Mouse (Mus musculus) layer of hippocampus, adult 2 months (tissue): ENCODE data around the gene Cdkn2aip. TPM values are rescaled to one million over a fixed set of nuclear protein-coding genes. Genes with fewer than 3 reads are reported as not detected.

Experiments used
- DNase-seq, 2 experiments: peaks; one replicate each; pipeline ENCODE4 v3.0.0; 2022; ENCODE audit warnings: low spot score in 2 of 2
- H3K27ac ChIP-seq: fragments of 200-600 bp; 2 replicates; pipeline ENCODE4 v1.8.1; 2022
- H3K4me3 ChIP-seq: fragments of 200-600 bp; 2 replicates; pipeline ENCODE4 v1.8.1; 2022; ENCODE audit warnings: mild to moderate bottlenecking
- CTCF ChIP-seq: fragments of 200-600 bp; conservative IDR thresholded peaks from 2 replicates; pipeline ENCODE4 v1.8.1; 2022; ENCODE audit warnings: antibody characterized with exemption, mild to moderate bottlenecking, moderate library complexity
- total RNA-seq, 2 experiments: library from RNA; stranded (reverse); gene quantifications; 2 replicates each; pipeline ENCODE4 v1.2.3; 2021

Gene Cdkn2aip
- total RNA-seq, 2 experiments from 2014 or later, result 14.3 to 17.2 TPM

DNA sequence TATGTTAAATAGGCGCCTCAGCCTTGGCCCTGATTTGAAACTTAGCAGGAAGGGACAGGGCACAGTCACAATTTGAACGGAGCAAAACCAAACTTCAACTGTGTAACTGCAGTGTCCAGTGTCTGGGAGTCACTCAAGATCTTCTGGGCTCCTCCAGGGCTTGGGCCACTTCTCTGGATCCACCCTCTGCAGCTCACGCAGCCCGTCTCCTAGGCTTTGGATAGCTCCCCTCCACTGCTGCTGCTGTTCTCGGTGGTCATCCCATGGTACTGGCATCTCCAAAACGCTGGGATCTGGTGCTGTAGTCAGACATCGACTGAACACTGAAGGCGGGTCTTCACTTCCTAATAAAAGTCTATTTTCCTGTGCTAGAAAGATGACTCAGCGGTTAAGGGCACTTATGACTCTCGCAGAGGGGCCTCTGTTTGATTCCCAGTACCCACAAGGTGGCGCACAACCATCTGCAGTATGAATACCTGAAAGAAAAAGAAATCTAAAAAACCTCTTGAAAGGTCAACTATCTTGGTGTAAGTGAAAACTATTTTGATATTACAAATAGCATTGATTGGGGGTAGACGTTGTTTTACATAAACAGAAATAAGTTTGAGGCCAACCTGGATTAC lies 23.9 kb downstream of the Cdkn2aip start:
- no peak overlapping the region for H3K27ac ChIP-seq
- no peak overlapping the region for H3K4me3 ChIP-seq
- TF ChIP-seq CTCF, result peak; percentile 64
- no peak for DNase-seq

DNA sequence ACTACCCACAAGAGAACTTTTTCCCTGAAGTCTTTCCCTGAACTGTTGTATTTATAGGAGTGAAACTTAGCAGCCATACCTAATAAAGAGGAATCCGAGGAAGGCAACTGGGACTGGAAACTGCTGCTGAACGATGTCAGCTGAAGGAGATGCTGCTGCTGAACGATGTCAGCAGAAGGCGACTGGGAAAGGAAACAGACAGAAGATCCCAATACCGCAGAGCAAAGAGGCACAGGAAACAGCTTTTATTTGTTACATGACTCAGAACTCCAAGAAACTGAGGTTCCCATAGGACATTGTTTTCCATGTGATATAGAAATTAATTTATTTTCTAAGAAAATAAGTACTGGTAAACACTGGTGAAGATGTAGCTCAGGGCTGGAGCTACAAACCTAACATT lies 29.3 kb downstream of the Cdkn2aip start:
- TF ChIP-seq CTCF, result no peak
- peak overlapping the region; percentile 74; the same call in 1 of the 2 replicates for H3K27ac ChIP-seq
- no peak overlapping the region for H3K4me3 ChIP-seq
- no peak for DNase-seq

DNA sequence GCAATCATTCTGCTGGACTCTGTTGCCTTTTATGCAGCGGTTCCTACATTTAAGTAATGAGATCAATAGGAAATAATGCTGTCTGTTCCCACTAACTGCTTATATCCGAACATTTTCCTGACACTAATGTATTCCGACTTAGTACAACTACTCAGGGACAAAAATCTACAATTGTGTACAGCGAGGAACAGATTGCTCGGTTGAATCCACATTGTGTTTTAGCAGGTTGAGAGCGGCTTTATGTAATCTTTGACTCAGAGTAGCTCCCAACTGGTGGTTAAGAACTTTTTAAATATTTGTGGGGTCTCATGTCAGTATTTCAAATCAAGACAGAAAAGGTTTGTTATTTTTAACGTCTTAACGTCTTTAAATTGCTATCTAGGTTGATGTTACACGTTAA lies 29.7 kb downstream of the Cdkn2aip start:
- peak overlapping the region; percentile 74 for H3K27ac ChIP-seq
- no peak overlapping the region for H3K4me3 ChIP-seq
- TF ChIP-seq CTCF, result no peak
- DNase-seq, result no peak

DNA sequence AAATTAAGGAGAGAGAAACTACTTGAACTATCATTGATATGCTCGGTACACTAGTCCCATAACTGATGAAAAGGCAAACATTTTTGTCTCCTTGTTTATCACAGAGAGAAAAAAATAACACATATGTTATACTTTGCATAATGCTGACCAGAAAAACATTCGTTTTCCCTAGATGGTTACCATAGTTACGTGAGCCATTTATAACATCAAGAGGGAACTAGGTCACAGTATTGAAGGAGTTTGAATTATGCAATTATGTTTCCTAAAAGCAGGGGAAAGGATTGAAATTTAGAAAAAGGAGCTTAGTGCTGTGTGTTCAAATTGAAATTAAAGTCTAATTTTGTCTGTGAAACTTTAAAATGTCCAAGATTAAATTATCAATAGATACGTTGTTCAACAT lies 33.4 kb downstream of the Cdkn2aip start:
- no peak for TF ChIP-seq CTCF
- H3K27ac ChIP-seq, result peak overlapping the region; percentile 50
- no peak overlapping the region; the same call in 1 of the 2 replicates for H3K4me3 ChIP-seq
- no peak for DNase-seq

DNA sequence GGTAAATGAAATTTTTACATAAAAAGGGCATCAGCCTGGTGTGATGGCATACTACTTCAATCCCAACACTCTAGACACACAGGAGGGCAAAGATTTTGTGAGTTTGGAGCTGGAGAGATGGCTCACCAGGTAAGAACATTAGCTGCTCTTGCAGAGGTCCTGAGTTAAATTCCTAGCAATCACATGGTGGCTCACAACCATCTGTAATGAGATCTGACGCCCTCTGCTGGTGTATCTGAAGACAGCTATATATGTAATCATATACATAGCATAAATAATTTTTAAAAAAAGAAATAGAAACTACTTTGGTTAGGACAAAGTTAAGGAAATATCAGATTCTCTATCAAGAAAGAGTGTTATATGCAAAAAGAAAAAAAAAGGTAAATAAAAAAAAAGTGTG lies 34.1 kb downstream of the Cdkn2aip start:
- Histone ChIP-seq H3K27ac (0 out of 2 replicates have a peak overlapping the region, but pooled peaks have one; percentile 40), H3K4me3 (no peak overlapping the region)
- peak; percentile 35; the same call in 1 of the 2 replicates for TF ChIP-seq CTCF
- no peak for DNase-seq

DNA sequence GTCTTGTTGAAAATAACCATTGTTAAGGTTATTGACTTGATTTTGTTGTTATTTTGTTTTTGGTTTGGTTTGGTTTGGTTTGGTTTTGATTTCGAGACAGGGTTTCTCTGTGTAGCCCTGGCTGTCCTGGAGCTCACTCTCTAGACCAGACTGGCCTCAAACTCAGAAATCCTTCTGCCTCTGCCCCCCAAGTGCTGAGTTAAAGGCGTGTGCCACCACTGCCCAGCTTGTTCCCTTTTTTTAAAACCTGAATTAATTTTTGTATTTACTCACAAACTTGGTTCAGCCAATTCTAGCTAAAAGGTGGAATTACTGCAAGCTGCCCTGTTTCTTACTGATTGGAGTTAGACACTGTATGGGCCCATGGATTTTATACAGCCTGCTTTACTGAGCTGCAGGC lies 37.1 kb downstream of the Cdkn2aip start:
- no peak for TF ChIP-seq CTCF
- no peak overlapping the region for H3K27ac ChIP-seq

DNA sequence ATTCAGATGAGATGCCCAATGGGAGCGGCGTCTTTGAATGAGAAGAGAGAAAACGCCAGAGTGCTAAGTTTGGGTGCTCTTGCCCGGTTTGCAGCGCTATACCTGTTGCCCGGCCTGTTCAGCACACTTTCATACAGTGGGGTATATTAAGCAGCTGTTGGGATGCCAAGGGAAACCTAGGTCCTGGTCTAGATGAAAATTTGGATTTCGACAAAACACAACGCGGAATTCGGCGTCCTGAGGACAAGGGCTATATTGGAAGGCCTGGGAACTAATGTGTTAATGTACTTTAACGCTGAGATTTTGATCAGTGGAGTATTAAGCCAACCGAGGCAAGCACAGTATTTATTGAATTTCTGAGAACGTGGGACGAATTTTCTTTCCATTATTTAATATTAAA lies 37.5 kb downstream of the Cdkn2aip start:
- DNase-seq, result no peak
- no peak for TF ChIP-seq CTCF
- peak overlapping the region; percentile 98 for H3K27ac ChIP-seq
- H3K4me3 ChIP-seq, result peak overlapping the region; percentile 90

More for the DNA sequence above, 37.1 kb downstream of the Cdkn2aip start:
- no peak for DNase-seq
- peak overlapping the region; percentile 90; the same call in 1 of the 2 replicates for H3K4me3 ChIP-seq

DNA sequence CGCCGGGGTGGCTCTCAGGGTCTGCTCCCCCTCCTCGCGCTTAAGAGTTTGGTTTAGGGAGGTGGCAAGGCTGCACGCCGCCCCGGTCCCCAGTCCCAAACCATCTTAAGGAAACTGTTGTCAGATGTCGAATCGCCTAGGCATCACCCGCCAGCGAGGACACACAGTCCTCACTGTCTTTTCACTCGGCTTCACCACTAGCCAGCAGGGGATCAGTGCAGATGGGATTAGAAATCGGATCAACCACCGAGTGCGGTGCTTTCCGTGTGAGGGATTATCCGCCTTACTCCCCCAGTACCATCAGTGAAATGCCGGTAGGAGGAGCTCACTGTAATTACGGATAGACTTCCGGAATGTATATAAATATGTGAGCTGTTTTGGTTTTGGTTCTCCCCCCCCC lies 37.9 kb downstream of the Cdkn2aip start:
- TF ChIP-seq CTCF, result peak; percentile 55
- Histone ChIP-seq H3K4me3 (peak overlapping the region; percentile 90), H3K27ac (peak overlapping the region; percentile 98)
- peak in 1 of 2 experiments; percentile 19 for DNase-seq

DNA sequence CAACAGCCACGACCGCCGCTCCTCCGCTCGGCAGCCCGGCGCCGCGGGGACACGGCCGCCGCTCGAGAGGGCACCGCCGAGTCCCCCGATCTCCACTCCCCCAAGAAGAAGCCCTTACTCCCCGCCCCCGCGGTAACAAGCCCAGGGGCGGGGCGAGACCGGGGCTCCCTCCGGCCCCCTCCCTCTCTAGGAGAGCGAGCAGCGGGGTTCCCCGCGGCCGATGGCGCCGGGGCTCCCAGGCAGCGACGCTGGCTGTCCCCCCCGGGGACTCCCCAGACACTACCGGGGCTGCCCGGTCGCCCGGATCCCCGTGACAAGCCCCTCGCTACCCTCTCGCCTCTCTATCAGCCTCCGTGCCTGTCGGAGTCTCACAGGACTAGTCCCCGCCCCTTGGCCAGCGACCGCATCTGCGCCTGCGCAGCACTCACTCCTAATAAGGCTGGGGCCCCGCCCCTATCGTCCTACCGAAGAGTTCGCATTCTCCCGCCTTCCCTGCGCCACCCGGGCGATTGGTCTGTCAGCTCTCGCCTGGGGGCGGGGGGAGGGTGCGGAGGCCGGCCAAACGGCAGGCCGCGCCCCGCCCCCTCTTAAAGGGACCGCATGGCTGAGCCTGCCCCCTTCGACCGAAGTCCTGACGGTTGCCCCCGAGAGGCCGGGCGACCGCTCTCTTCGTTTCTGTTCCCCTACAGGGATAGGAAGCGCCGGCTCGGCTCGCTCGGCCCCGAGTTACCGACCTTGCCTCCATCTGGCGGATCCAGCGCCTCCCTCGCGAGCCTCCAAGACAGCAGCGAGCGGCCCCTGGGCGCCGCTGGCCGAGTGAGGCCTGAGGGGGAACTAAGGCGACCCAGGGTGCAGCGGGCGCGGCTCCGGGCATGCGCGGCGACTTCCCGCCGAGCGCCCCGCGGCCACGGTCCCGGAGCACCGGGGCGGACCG lies 38.7 kb downstream of the Cdkn2aip start, which contains the start of gene Ing2:
Gene Ing2 (minus strand): TSS at position 780 of the 934 bp plus-strand sequence.
- 0 out of 2 replicates have a peak, but pooled peaks have one; percentile 14 for TF ChIP-seq CTCF
- H3K27ac ChIP-seq, result peak within 1 kb of the TSS; percentile 98
- peak within 1 kb of the TSS; percentile 90 for H3K4me3 ChIP-seq
- DNase-seq, result peak; percentile 99 to 100

DNA sequence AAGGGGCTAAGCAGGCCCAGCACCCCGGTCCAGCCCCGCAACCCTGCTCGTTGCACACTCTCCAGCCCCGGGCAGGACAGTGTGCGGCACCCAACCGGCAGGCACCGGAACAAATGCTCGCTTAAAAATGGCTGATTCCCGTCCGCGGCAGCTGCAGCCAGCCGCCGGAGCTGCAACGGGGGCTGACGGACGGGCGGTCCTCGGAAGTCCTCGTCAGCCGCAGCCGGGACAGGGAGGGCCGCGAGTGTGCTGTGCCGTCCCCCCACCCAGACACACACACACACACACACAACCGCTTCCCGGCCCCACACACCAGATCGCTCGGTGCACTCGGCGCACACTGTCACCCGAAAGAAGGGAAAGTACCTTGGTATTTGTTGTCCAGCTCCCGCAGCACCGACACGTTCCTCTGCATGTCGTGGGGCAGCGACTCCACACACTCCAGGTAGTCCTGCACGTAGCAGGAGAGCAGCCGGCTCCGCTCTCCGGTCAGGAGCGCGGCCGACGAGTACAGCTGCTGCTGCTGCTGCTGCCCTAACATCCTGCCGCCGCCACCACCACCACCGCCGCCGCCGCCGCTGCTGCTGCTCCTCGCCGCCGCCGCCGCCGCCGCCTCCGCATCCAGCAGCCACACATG lies 39.5 kb downstream of the Cdkn2aip start:
- Histone ChIP-seq H3K27ac (peak overlapping the region; percentile 98), H3K4me3 (peak overlapping the region; percentile 90)
- DNase-seq, result peak in 1 of 2 experiments; percentile 34
- TF ChIP-seq CTCF, result no peak

DNA sequence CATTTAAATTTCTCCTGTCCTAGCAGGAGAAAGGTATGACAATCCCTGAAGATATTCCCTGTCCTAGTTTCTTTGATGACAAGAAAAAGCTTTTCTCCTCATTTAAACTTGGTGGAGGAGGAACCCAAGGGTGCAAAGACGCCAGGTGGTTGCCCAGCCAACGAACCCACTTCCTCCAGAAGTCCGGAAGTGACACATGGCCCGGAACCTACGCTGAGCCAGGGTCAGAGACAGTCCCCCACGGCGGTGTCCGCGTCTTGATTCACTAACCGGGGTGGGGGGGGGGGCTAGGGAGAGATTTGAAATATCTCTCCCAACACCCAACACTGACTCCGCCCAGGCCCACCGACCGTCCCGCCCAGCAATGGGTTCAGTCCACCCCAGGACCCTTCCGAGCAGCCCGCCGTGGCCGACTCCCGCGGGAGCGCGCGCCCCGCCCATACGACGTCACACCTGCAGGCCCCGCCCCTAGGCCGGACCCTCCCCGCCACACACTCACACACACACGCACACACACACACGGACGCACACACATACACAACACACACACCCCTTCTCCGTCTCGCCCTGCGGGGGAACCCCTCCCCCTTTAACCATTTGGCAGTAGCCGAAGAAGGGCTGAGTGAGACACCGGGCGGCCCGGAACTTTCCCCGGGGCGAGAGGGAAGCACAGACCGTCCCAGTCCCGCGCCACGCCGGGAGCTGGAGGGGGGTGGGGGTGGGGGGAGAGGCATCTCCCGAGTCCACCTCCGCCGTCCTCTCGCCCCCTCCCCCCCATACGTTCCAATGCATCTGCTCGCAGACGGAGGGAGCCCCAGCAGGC lies 40.2 kb downstream of the Cdkn2aip start:
- H3K4me3 ChIP-seq, result peak overlapping the region; percentile 90
- TF ChIP-seq CTCF, result no peak
- peak; percentile 77 to 89 for DNase-seq
- peak overlapping the region; percentile 98 for H3K27ac ChIP-seq

DNA sequence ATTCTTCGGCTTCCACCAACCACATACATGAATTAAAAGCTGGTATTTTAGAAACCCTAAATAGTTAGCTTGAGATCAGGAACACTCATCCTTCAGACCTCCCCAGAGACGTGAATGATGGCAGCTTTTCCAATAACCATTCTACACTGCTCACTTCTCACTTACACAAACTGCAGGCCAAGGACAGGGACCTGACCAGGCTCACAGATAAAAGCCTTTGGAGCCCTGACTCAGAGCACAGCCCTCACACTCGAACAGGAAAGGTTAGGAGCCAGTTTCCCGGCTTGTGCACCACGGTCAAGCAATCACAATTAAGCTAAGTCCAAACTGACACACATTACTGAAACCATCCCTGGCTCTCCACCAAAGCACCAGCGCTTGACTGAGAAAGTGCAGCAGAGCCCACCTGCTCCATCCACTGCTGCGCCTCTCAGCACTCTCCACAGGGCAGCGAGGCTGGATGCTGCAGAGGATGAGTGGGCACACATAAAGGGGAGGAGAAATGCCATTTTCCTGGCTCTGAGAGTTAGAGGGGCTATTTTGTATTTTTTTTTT lies 49.4 kb downstream of the Cdkn2aip start:
- H3K27ac ChIP-seq, result no peak overlapping the region
- TF ChIP-seq CTCF, result no peak
- no peak for DNase-seq
- no peak overlapping the region for H3K4me3 ChIP-seq
